Mouse (Mus musculus) CD4-positive, CD25-positive, alpha-beta regulatory T cell, adult 4 months (primary cell): ENCODE data around the gene Prf1. TPM values are rescaled to one million over a fixed set of nuclear protein-coding genes. Genes with fewer than 3 reads are reported as not detected.
A peak's percentile ranks its signal among the peaks of the same experiment; 100 is the strongest.

ENCODE experiments used
- ATAC-seq: one replicate; pipeline ENCODE4 v1.8.0; 2017
- polyA plus RNA-seq, 2 experiments: library from polyadenylated mRNA; unstranded; fragments of 100-300 nt; shearing (Covaris generic); gene quantifications; one replicate each; pipeline ENCODE4 v1.2.1; 2017

Prf1 gene
- polyA plus RNA-seq, 2 experiments from 2014 or later = 6.8 to 14.3 TPM

DNA sequence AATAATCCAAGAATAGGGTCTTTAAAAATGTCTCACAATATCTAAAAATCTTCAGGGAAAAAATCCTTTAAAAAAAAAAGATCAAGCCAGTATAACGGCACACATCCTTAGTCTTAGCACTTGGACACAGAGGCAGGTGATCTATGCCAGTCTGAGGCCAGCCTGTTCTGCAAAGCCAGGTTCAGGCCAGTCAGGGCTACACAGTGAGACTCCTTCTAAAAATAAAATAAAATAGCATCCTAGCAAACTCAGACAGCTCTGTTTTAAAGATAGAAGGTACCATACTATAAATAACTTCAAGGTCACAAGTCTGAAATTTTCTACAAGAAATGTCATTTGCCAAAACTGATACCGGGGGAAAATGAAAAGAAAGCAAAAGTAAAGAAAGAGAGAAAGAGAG is 7.6 kb upstream of the Prf1 start:
- ATAC-seq = no peak

DNA sequence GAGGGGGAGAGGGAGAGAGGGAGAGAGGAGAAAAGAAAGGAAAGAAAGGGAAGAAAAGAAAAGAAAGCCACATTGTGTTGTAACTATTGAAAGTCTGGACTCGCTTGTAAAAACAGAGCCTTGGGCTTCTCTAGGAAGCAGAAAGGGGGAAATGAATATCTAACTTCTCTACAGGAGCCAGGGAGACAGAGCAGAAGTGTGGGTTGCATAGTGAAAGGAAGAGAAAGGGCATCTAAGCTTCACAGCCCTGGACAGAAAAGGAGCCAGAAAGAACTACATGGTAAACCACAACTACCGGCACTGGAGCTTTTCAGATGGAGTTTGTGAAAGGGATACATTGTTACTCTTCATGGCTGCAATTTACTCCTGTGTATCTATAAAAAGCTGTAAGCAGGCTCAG is 7.2 kb upstream of the Prf1 start:
- ATAC-seq = no peak

- ATAC-seq = no peak
These were observed 3.4 kb upstream of the Prf1 start for GRCm38 (mm10) chr10:61294242-61294641.

DNA sequence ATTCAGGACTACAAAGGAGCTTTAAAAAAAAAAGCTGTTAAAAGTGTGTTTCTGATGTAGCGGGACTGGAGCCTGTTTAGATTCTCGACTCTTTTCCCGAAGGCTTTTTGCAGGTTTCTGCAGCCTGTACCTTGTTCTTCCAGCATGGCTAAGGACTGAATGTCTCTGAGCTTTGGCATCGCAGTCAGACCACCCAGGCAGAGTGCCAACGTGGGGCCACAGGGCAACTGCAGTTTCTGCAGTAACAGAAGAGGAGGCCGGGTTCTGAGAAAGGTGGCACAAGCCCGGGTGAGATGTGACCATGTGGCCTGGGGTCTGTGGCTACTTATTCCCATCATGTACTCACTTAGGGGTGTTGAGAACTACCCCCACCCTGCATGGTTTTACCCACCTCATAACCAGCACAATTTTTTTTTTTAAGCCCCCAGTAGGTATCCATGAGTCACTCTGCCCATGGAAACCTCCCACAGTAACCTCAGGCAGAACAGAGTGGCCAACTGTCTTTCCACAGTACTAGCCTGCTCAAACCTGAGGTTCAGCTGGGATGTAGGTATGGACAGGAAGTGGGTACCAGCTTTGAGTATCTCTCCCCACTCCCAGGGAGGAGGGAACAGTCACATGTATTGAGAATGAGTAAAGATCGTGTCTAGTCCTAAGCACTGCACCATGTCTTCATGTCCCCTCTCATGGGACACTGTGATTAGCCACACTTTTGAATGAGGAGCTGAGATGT is 754 bp upstream of the Prf1 start:
- ATAC-seq = peak; percentile 67

GRCm38 (mm10) chr10:61300996-61301395 is 3.4 kb downstream of the Prf1 start:
- ATAC-seq = no peak

- ATAC-seq = no peak
These were observed 6.4 kb downstream of the Prf1 start for GRCm38 (mm10) chr10:61304046-61304445.

DNA sequence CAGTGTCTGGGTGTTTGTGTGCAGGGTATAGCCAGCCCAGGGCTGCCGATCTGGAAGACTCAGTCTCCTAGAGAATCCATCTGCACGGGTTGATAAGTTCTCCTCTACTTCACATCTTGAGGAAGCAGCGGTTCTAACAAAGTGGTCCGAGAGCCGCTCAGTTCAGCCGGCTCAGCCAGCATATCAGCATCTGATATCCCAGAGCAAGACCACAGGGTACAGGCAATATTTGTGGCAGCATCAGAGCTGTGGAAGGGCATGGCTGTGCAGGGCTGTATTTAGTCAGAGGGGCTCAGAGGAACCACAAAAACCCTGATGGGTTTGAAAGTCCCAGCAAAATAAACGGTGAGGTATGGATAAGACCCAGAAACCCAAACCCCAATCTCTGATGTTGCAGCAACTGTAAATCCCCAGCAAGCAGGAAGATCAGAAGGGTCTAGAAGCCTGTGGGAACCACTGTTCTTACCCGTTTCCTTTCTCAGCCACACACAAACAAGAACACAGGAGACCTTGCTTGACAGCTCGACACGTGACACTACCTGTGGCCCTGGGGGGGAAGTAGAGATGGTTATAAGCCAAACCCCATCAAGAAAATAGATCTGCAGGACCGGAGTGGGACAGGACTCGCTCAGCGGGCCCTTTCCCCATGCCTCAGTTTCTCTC is 8.4 kb downstream of the Prf1 start:
- ATAC-seq = peak; percentile 77

DNA sequence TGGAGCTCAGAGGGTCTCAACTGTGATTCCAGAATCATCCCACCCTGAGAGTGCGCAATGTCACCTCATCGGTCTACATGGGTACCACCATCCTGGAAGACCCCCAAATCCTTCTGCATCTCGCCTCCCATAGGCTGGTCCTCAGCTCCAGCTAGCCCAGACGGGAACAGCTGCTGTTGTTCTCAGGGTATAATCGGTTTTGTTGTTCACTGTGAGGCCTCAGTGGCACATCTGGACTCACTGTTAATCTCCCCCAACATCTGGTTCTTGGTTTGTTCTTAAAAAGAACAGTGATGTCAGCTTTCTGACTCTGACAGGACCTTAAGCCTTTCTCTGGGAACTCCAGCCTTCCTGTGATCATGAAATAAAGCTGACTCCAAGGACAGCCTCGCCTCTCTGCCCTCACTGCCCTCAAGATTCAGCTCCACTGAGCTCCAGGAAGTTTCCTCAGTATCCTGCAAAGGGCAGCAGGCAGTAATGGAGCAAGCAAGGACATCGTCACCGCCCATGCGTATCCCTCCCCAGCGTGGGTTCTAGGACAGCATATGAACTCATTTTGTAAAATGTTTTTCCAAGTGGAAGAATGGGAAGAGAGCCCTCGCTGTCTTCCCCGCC is 11.2 kb downstream of the Prf1 start:
- no peak for ATAC-seq

DNA sequence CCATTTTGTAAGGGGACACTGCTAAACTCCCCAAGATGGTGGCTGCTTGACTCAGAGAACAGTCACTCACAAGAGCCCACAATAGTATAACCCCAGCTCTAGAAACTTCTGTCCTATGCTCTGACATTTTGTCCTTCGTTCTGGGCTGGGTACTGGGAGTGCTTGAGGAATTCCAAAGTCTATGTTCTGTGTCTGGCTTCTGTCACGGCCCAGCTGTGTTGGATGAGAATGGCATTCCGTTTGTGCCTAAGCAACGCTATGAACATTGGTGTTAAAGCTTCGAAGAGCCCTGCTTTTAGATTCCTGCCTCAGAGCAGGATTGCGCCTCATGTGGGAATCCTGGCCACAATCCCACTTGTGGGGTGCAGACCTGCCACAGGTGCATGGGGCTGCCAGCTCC is 14.5 kb downstream of the Prf1 start:
- ATAC-seq = no peak

DNA sequence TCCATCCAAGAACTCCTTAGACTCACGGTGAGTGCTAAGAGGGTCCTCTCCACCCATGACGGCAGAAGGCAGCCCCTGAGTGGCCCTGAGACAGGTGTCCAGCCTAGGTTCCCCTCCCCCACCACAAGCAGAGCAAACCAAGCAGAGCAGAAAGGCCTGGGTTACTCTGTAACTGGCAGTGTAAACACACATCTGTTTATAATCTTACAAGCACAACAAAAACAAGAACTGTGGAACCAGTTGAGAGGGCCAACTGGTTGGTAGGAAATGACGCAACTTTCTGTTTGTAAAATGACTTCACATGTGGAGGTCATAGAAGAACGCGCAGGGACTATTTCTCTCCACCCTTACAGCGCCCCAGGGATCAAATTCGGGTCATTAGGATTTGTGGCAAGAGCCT is 15.1 kb downstream of the Prf1 start:
- ATAC-seq = no peak

GRCm38 (mm10) chr10:61313750-61314149 is 16.1 kb downstream of the Prf1 start:
- ATAC-seq = no peak

DNA sequence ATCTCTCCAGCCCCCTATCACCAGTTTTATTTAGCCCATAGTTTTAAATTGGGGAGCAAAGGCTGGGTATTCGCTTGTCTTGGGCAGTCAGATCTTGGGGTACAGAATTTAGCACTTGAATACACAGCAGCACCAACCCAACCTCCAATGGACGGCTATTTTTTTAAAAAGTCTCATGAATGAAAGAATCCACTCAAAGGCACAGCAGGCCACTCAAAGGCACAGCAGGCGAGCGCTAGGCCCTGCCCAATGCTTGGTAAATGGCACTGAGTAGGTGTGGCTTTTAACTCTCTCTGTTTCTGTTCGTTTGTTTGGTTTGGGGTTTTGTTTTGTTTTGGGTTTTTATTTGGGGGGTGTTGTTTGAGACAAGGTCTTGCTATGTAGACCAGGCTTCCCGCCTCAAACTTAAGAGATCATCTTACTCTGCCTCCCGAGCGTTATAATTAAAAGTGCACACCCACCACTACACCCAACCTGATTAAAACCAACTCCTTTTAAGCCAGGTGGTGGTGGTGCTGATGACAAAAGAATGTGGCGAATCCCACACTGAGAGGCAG is 17.8 kb downstream of the Prf1 start:
- no peak for ATAC-seq

DNA sequence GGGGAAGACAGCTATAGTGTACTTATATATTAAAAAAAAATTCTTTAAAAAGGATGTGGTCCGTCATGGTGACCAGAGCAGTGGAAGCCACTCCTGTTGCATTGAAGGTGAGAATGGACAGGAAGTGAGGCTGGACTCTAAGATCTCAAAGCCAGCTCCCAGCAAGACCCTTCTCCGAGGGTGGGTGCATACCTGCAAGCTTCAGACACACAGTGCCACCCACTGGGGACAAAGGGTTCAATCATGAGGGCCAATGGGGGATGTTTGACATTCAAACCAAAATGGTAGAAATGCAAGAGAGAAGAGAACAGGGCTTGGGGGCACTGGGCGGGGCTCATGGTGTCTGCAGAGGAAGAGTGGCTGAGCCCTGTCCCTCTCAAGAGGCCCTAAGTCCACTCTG is 20.9 kb downstream of the Prf1 start:
- no peak for ATAC-seq

GRCm38 (mm10) chr10:61324717-61325116 is 27.1 kb downstream of the Prf1 start:
- no peak for ATAC-seq

DNA sequence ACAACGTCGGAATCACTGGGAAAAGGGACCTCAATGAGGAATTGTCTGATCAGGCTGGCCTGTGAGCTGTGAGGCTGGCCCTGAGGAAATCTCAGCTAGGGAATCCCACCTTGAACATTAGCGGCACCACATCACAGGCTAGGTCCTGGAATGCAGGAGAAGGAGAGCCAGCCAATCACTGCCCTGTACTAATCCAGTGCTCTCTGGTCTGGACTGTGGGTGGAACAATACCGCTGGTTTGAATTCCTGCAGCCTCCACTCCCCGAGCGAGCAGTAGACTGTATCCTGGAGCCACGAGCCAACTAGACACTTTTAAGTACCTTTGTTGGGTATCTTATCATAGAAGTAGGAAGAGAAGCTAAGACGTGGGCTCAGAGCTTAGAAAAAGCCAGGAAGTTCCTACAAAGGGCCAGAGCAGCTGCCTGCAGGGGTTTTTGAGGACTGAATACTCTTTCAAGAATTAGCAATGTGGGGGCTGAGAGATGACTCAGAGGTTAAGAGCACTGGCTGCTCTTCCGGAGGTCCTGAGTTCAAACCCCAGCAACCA is 28.2 kb downstream of the Prf1 start:
- ATAC-seq = no peak

DNA sequence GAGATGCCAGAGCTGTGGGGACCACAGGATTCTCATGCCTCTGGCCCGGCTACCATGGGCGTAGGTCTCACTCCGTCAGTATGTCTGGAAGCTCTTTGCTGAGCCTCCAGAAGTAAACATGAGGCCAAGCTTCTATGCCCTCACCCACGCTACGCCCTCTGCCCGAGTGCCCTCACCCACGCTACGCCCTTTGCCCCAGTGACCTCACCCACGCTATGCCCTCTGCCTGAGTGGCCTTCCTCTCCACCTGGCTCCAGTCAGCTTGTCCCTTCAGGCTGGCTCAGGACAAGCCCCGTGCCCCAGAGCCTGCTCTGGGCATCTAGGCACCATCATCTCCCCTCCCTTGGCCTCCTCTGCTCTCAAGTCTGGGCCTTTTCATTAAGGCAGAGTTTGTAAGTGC is 29.9 kb downstream of the Prf1 start:
- ATAC-seq = no peak

GRCm38 (mm10) chr10:61328927-61329326 is 31.3 kb downstream of the Prf1 start:
- ATAC-seq = no peak

GRCm38 (mm10) chr10:61331046-61331445 is 33.4 kb downstream of the Prf1 start:
- no peak for ATAC-seq

GRCm38 (mm10) chr10:61334545-61334944 is 36.9 kb downstream of the Prf1 start:
- no peak for ATAC-seq

DNA sequence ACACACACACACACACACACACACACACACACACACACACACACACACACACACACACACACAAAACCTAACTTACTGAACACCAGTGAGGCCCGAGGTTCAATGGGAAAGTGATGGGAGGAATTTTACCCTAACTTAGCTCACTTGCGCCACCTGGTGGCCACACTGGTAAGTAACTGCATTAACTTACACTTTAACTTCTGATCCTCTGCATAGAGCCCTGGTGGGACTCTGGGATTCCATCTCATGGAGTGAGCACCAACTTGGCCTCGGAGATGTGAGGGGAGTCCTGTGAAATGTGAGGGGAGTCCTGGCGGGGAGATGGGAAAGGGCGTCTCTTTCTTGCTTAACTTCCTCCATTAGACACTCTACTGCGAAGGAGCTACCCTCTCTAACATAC is 38.5 kb downstream of the Prf1 start:
- ATAC-seq = no peak

DNA sequence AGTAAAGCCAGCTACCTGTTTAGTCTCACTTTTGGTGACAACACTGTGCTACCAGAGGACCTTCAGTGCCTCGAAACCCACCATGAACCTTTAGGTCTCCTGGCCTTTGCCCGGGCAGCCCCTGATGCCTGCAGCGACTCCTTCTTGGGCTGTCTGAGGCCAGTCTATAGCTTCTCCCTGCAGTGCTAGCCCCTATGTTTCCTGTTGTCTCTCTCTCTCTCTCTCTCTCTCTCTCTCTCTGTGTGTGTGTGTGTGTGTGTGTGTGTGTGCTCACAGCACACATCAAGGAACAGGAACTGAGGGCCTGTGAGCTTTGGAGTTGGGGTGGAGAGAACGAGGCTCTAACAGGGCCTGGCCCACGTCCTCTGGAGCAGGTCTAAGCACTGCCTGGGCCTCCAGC is 39.0 kb downstream of the Prf1 start:
- no peak for ATAC-seq

DNA sequence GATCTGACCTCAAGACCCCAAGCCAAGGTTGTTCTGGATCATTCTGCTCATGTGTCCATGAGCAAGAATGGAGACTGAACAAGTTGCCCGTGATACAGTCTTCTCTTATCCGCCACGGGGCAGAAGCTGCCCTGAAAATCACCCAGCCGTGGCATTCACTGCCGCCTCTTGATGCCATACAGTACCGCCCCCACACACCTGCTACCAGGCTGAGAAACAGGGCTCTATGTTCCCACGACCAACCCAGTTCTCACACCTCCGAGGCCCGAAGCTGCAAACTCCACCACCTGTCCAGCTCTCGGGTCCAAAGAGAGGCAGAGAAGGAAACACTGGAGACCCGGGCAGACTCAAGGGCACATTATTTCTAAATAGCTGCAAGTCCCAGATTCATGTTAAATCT is 40.0 kb downstream of the Prf1 start:
- no peak for ATAC-seq

- ATAC-seq = no peak
These were observed 41.6 kb downstream of the Prf1 start for GRCm38 (mm10) chr10:61339216-61339615.

DNA sequence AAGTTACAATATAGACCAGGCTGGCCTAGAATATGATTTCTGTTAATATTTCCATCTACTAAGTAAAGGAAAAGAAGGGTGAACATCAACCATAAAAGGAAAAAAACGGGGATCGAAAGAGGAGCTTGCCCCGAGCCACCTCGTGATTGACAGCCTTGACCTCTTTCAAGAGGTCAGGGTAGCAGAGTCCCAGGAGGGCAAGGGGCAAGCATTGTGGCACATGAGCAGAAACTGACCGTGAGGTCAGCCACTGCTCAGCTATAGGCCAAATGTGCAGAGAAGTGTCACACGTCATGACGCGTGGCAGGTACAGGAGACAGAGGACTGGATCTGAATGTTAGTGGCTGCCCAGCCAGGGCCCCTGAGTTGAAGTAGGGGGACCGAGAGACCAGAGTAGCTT is 42.6 kb downstream of the Prf1 start:
- no peak for ATAC-seq
